Mouse (Mus musculus): Measurements from ENCODE around the gene Pkmyt1. TPM values are rescaled to one million over a fixed set of nuclear protein-coding genes. Genes with fewer than 3 reads are reported as not detected.

The Pkmyt1 gene
- polyA plus RNA-seq, 1 experiment from 2014 or later: 27.2 TPM

DNA sequence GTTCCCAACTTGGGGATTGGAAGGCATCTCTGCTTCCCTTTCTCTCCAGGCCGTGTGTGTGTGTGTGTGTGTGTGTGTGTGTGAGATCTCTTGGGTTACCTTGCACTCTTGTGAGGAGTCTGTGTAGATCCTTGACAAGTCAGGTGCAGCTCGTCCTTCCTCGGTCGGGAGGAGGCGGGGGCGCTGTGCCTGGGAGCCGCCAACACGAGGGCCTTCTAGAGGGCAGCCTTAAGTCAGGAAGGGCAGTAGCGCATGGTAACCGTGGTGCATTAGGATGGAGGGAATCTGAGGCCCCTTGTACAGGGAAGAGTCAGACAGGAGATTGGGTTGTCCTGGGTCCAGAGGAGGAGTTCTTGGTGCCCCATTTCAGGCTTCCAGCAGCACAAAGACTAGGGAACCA lies 50.1 kb downstream of the Pkmyt1 start:
- Histone ChIP-seq H3K9ac (ENCODE audit: low read length) (no peak overlapping the region), H3K4me3 (ENCODE audit: control insufficient read depth in 1 of 2, insufficient read depth in 1 of 2, low read depth in 1 of 2, low read length in 2 of 2) (no peak overlapping the region), H3K9me3 (ENCODE audit: control insufficient read depth, low read length) (no peaks in the 10 kb centered on the region), H3K27ac (replicated peaks in 1 of 2; ENCODE audit: control insufficient read depth in 1 of 2, insufficient read depth in 1 of 2, low read depth in 2 of 2, low read length in 2 of 2) (no peak overlapping the region), H3K36me3 (ENCODE audit: control insufficient read depth, insufficient read depth, low read length) (no peaks in the 10 kb centered on the region), H3K4me1 (ENCODE audit: control insufficient read depth in 2 of 2, insufficient read depth in 2 of 2, low read length in 2 of 2) (no peaks in the 10 kb centered on the region), H3K27me3 (ENCODE audit: control insufficient read depth, insufficient read depth, low read length) (no peaks in the 10 kb centered on the region), H3K4me2 (ENCODE audit: low read length) (no peak overlapping the region)
- no peak for ATAC-seq (ENCODE audit: insufficient number of reproducible peaks, insufficient read depth, low FRiP score, low read depth)
- WGBS: 73% methylated on average over 10 of the region's 10 CpGs

DNA sequence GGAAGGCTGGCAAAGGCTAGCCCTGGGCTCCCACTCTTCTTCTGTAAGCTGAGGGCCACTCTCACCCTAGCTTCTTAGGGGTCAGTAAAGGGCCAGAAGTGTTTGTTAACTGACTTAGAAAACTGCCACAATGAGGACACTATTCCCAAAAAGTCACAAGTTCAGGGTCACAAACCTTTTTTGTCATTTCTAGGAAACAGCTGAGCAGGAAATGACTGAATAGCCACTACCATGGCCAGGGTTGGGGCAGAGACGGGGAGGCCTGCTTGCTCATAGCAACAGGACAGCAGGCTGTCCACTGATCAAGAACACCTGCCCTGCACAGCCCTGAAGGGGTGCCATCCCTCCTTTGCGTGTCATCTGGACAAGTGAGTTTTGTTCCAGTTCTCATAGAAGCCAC lies 51.0 kb downstream of the Pkmyt1 start:
- Histone ChIP-seq H3K36me3 (ENCODE audit: control insufficient read depth, insufficient read depth, low read length) (no peaks in the 10 kb centered on the region), H3K27ac (replicated peaks in 1 of 2; ENCODE audit: control insufficient read depth in 1 of 2, insufficient read depth in 1 of 2, low read depth in 2 of 2, low read length in 2 of 2) (no peak overlapping the region), H3K27me3 (ENCODE audit: control insufficient read depth, insufficient read depth, low read length) (no peaks in the 10 kb centered on the region), H3K9ac (ENCODE audit: low read length) (no peak overlapping the region), H3K9me3 (ENCODE audit: control insufficient read depth, low read length) (no peaks in the 10 kb centered on the region), H3K4me3 (ENCODE audit: control insufficient read depth in 1 of 2, insufficient read depth in 1 of 2, low read depth in 1 of 2, low read length in 2 of 2) (no peak overlapping the region), H3K4me2 (ENCODE audit: low read length) (no peak overlapping the region), H3K4me1 (ENCODE audit: control insufficient read depth in 2 of 2, insufficient read depth in 2 of 2, low read length in 2 of 2) (no peaks in the 10 kb centered on the region)
- no peak for ATAC-seq (ENCODE audit: insufficient number of reproducible peaks, insufficient read depth, low FRiP score, low read depth)
- 62% methylated on average over 2 of the region's 2 CpGs for WGBS

DNA sequence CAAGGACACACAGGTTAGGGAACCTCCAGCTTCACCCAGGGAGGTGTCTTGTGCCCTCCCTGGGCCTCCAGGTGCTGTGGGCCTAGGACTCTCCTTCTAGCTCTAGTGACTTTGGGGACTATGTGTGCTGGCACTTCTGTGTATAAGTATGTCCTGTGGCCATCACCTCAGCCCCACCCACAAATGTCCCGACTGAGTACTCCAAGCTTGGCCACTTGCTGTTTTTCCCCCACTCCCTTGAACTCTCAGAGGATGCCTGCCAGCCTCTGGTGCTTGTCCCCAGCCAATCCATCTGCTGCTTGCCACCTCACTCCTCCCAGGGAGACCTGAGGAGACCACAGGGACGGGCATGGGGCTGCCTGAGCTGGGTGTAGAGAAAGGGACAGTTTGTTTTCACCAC lies 52.3 kb downstream of the Pkmyt1 start:
- Histone ChIP-seq H3K4me2 (ENCODE audit: low read length) (no peak overlapping the region), H3K27ac (replicated peaks in 1 of 2; ENCODE audit: control insufficient read depth in 1 of 2, insufficient read depth in 1 of 2, low read depth in 2 of 2, low read length in 2 of 2) (no peak overlapping the region), H3K36me3 (ENCODE audit: control insufficient read depth, insufficient read depth, low read length) (no peaks in the 10 kb centered on the region), H3K9ac (ENCODE audit: low read length) (no peak overlapping the region), H3K4me3 (ENCODE audit: control insufficient read depth in 1 of 2, insufficient read depth in 1 of 2, low read depth in 1 of 2, low read length in 2 of 2) (no peak overlapping the region), H3K9me3 (ENCODE audit: control insufficient read depth, low read length) (no peaks in the 10 kb centered on the region), H3K4me1 (ENCODE audit: control insufficient read depth in 2 of 2, insufficient read depth in 2 of 2, low read length in 2 of 2) (no peaks in the 10 kb centered on the region), H3K27me3 (ENCODE audit: control insufficient read depth, insufficient read depth, low read length) (no peaks in the 10 kb centered on the region)
- no peak for ATAC-seq (ENCODE audit: insufficient number of reproducible peaks, insufficient read depth, low FRiP score, low read depth)
- 30% methylated on average over 2 of the region's 2 CpGs for WGBS

DNA sequence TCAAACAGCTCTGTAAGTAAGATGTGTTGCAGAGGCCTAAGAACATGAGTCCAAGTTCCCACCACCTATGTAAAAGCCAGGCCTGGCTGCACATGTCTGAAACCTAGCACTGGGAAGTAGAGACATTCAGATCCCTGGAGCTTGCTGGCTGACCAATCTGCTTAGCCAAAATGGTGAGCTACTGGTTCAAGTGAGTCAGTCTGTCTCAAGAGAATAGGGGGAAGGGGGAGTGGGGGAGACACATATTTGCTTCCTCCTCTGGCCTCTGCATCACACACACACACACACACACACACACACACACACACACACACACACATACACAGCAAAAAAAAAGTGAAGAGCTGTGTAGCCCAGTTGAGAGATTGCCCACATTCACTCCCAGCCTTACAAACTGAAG lies 57.2 kb downstream of the Pkmyt1 start:
- Histone ChIP-seq H3K4me2 (ENCODE audit: low read length) (no peak overlapping the region), H3K4me3 (ENCODE audit: control insufficient read depth in 1 of 2, insufficient read depth in 1 of 2, low read depth in 1 of 2, low read length in 2 of 2) (no peak overlapping the region), H3K36me3 (ENCODE audit: control insufficient read depth, insufficient read depth, low read length) (no peaks in the 10 kb centered on the region), H3K4me1 (ENCODE audit: control insufficient read depth in 2 of 2, insufficient read depth in 2 of 2, low read length in 2 of 2) (peaks cover 3 to 4% of the 10 kb centered on the region in 2 experiments; a peak in 1 of 4 replicates), H3K9ac (ENCODE audit: low read length) (no peak overlapping the region), H3K27ac (replicated peaks in 1 of 2; ENCODE audit: control insufficient read depth in 1 of 2, insufficient read depth in 1 of 2, low read depth in 2 of 2, low read length in 2 of 2) (no peak overlapping the region), H3K9me3 (ENCODE audit: control insufficient read depth, low read length) (no peaks in the 10 kb centered on the region), H3K27me3 (ENCODE audit: control insufficient read depth, insufficient read depth, low read length) (no peaks in the 10 kb centered on the region)
- no peak for ATAC-seq (ENCODE audit: insufficient number of reproducible peaks, insufficient read depth, low FRiP score, low read depth)

DNA sequence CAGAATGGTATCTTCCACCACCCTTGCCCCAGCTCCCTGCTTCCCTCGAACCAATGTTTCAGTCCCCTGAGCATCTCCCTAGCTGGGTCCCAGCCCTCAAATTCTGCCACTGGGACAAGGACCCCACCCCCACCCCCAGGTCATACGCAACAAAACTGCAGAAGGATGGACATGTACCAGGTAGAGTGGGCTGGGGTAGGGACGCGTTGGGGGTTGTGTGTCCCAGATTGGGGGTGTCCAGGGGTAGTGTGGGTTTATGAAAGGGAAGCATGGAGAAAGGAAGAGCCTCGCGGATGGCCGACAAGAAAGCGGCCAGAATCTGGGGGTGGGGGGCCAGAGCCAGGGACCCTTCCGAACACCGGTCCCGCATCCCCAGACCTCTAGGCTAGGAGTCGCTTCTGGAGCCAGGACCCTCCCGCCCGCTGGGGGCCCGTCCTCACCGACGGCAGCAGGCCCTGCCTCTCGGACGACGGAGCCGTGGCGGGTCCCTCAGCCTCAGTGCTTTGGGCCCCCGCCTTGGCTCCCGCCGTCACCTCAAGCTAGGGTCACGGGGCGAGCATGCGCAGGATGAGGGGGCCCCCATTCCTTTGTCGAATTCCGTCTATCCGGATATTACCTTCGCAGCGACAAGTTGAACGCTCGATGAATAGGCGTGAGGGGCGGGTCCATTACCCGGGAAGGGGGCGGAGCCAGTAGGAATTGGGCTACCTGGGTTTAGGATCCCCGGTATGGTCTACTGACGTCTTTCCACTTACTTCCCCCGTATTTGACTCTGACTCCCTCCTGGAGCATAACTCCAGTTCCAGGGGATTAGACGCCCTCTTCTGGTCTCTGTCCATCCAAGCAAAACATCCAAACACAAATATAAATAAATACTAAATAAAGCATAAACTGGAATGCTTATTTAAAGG lies 59.7 kb downstream of the Pkmyt1 start, which contains the start of gene Flywch2:
Gene Flywch2, minus strand, starts transcription at position 521 of the 911 bp plus-strand sequence.
- no peak within 1 kb of the TSS for H3K27ac ChIP-seq (replicated peaks in 1 of 2; ENCODE audit: control insufficient read depth in 1 of 2, insufficient read depth in 1 of 2, low read depth in 2 of 2, low read length in 2 of 2)
- WGBS: 3% methylated on average over 43 of the region's 43 CpGs
- H3K9me3 ChIP-seq (ENCODE audit: control insufficient read depth, low read length): no peaks in the 10 kb centered on the region

More for the DNA sequence above, 59.7 kb downstream of the Pkmyt1 start, which contains the start of gene Flywch2:
- no peaks in the 10 kb centered on the region for H3K27me3 ChIP-seq (ENCODE audit: control insufficient read depth, insufficient read depth, low read length)
- H3K9ac ChIP-seq (ENCODE audit: low read length): peak within 1 kb of the TSS; percentile 70
- no peaks in the 10 kb centered on the region for H3K36me3 ChIP-seq (ENCODE audit: control insufficient read depth, insufficient read depth, low read length)
- H3K4me3 ChIP-seq (ENCODE audit: control insufficient read depth in 1 of 2, insufficient read depth in 1 of 2, low read depth in 1 of 2, low read length in 2 of 2): peak within 1 kb of the TSS; percentile 48 to 54
- peak within 1 kb of the TSS; percentile 93 for H3K4me2 ChIP-seq (ENCODE audit: low read length)
- H3K4me1 ChIP-seq (ENCODE audit: control insufficient read depth in 2 of 2, insufficient read depth in 2 of 2, low read length in 2 of 2): peaks cover 11 to 14% of the 10 kb centered on the region in 2 experiments
- ATAC-seq (ENCODE audit: insufficient number of reproducible peaks, insufficient read depth, low FRiP score, low read depth): peak; percentile 70

Other genes with a start within 250 kb of the Pkmyt1 start
- gene Vmn2r117, start 246.6 kb upstream of the Pkmyt1 start, polyA plus RNA-seq (2014; fragmentation: Nextera tagmentation; extraction: Ambion mirVana): not detected in 2 replicates
- 13.8 and 14.0 TPM in 2 replicates for gene Zfp213, start 162.1 kb upstream of the Pkmyt1 start, polyA plus RNA-seq (2014; fragmentation: Nextera tagmentation; extraction: Ambion mirVana)
- 7.0 and 8.9 TPM in 2 replicates for gene Zfp13, start 126.8 kb upstream of the Pkmyt1 start, polyA plus RNA-seq (2014; fragmentation: Nextera tagmentation; extraction: Ambion mirVana)
- gene Zscan10, start 125.5 kb upstream of the Pkmyt1 start, polyA plus RNA-seq (2014; fragmentation: Nextera tagmentation; extraction: Ambion mirVana): not detected in 2 replicates
- 0.26 and 0.70 TPM in 2 replicates for gene Mmp25, start 81.1 kb upstream of the Pkmyt1 start, polyA plus RNA-seq (2014; fragmentation: Nextera tagmentation; extraction: Ambion mirVana)
- 0.15 and 0.16 TPM in 2 replicates for gene Bicdl2, start 65.8 kb upstream of the Pkmyt1 start, polyA plus RNA-seq (2014; fragmentation: Nextera tagmentation; extraction: Ambion mirVana)
- gene Hcfc1r1, start 52.7 kb upstream of the Pkmyt1 start, polyA plus RNA-seq (2014; fragmentation: Nextera tagmentation; extraction: Ambion mirVana): 403 and 405 TPM in 2 replicates
- 31.1 and 35.0 TPM in 2 replicates for gene Thoc6, start 52.5 kb upstream of the Pkmyt1 start, polyA plus RNA-seq (2014; fragmentation: Nextera tagmentation; extraction: Ambion mirVana)
- 107 and 114 TPM in 2 replicates for gene Tnfrsf12a, start 48.9 kb upstream of the Pkmyt1 start, polyA plus RNA-seq (2014; fragmentation: Nextera tagmentation; extraction: Ambion mirVana)
- 0.42 TPM in 1 of 2 replicates, not detected in the other for gene Cldn6, start 47.1 kb upstream of the Pkmyt1 start, polyA plus RNA-seq (2014; fragmentation: Nextera tagmentation; extraction: Ambion mirVana)
- gene Cldn9, start 42.3 kb upstream of the Pkmyt1 start, polyA plus RNA-seq (2014; fragmentation: Nextera tagmentation; extraction: Ambion mirVana): 0.14 TPM in 1 of 2 replicates, not detected in the other
- not detected in 2 replicates for gene 1520401A03Rik, start 3.6 kb upstream of the Pkmyt1 start, polyA plus RNA-seq (2014; fragmentation: Nextera tagmentation; extraction: Ambion mirVana)
- 10.6 and 12.7 TPM in 2 replicates for gene Paqr4, start 14.5 kb downstream of the Pkmyt1 start, polyA plus RNA-seq (2014; fragmentation: Nextera tagmentation; extraction: Ambion mirVana)
- gene Kremen2, start 19.5 kb downstream of the Pkmyt1 start, polyA plus RNA-seq (2014; fragmentation: Nextera tagmentation; extraction: Ambion mirVana): not detected in 2 replicates
- gene Flywch1, start 45.3 kb downstream of the Pkmyt1 start, polyA plus RNA-seq (2014; fragmentation: Nextera tagmentation; extraction: Ambion mirVana): 42.4 TPM in 2 replicates
- 4.4 and 5.1 TPM in 2 replicates for gene Flywch2, start 59.7 kb downstream of the Pkmyt1 start, polyA plus RNA-seq (2014; fragmentation: Nextera tagmentation; extraction: Ambion mirVana)
- gene Srrm2, start 64.2 kb downstream of the Pkmyt1 start, polyA plus RNA-seq (2014; fragmentation: Nextera tagmentation; extraction: Ambion mirVana): 300 and 318 TPM in 2 replicates
- gene Elob, start 102.8 kb downstream of the Pkmyt1 start, polyA plus RNA-seq (2014; fragmentation: Nextera tagmentation; extraction: Ambion mirVana): 950 and 1,075 TPM in 2 replicates
- not detected in 2 replicates for gene Prss33, start 109.7 kb downstream of the Pkmyt1 start, polyA plus RNA-seq (2014; fragmentation: Nextera tagmentation; extraction: Ambion mirVana)
- gene Prss32, start 117.5 kb downstream of the Pkmyt1 start, polyA plus RNA-seq (2014; fragmentation: Nextera tagmentation; extraction: Ambion mirVana): not detected in 2 replicates
- gene Prss41, start 117.8 kb downstream of the Pkmyt1 start, polyA plus RNA-seq (2014; fragmentation: Nextera tagmentation; extraction: Ambion mirVana): not detected in 2 replicates
- not detected in 2 replicates for gene Prss21, start 141.7 kb downstream of the Pkmyt1 start, polyA plus RNA-seq (2014; fragmentation: Nextera tagmentation; extraction: Ambion mirVana)
- gene Dcpp1, start 154.5 kb downstream of the Pkmyt1 start, polyA plus RNA-seq (2014; fragmentation: Nextera tagmentation; extraction: Ambion mirVana): not detected in 2 replicates
- gene Dcpp2, start 154.5 kb downstream of the Pkmyt1 start, polyA plus RNA-seq (2014; fragmentation: Nextera tagmentation; extraction: Ambion mirVana): not detected in 2 replicates
- gene Dcpp3, start 191.1 kb downstream of the Pkmyt1 start, polyA plus RNA-seq (2014; fragmentation: Nextera tagmentation; extraction: Ambion mirVana): 0.36 and 0.54 TPM in 2 replicates
- gene Sbp, start 215.3 kb downstream of the Pkmyt1 start, polyA plus RNA-seq (2014; fragmentation: Nextera tagmentation; extraction: Ambion mirVana): not detected in 2 replicates
- not detected in 2 replicates for gene Sbpl, start 228.9 kb downstream of the Pkmyt1 start, polyA plus RNA-seq (2014; fragmentation: Nextera tagmentation; extraction: Ambion mirVana)